In the genomic region with DNA sequence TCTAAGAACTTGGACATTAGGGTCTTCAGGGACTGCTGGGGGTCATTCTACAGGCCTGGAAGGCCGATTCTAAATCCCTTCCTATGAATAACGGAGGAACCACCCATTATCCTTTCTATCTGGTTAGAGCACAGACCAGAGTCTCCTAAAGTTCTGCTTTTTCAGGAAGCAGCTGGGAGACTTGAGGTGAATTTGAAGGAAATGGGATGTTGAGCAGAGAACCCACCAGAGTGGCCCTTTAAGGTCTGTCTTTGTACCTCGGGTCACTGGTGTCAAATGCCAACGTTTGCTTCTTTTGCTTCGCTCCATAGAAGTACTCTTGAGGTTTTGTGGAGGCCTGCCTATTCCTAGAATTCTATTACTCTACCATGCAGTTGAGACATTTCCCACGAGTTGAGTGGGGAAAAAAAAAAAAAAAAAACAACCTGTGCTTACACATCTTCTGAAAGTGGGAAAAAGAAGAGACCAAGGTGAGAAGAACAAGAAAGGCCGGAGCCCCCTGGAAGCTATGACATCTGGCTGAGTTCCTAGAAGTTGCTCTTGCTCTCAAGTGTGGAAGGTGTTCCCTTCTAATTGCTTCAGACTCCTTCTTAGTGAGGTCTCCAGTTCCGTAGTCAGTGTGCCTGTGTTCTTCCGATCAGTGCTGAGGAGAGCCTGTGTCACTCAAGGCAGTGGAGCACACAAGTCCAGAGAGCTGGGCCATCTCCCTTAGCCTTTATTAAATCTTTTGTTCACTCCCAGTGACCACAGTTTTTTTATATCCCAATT, we compare ENCODE assay signal across 8 mouse cellular contexts. TPM values are rescaled to one million over a fixed set of nuclear protein-coding genes. Genes with fewer than 3 reads are reported as not detected.
DNase-seq lines count a peak whose midpoint lies in the region; ATAC-seq and TF ChIP-seq lines count a peak whose summit lies in the region.

No protein-coding gene starts in this region.

- intact Hi-C loops in gastrocnemius, adult 2 months (cut with DNase I): no loop called here

- peak overlapping the region; percentile 94 for H3K27ac ChIP-seq in gastrocnemius, adult 2 months
- peak overlapping the region; percentile 100 for H3K27ac ChIP-seq in forebrain, embryonic 16.5 days (ENCODE audit: low read length)
- peak overlapping the region; percentile 73 for H3K27ac ChIP-seq in liver, embryonic 13.5 days

- peak overlapping the region; percentile 57 for H3K9ac ChIP-seq in forebrain, embryonic 16.5 days (replicated peaks; ENCODE audit: low read depth, low read length)
- no peak overlapping the region for H3K9ac ChIP-seq in liver, embryonic 13.5 days

- H3K27me3 ChIP-seq in E14TG2a.4 (ENCODE audit: insufficient read depth, low read length): no peaks in the 10 kb centered on the region
- no peaks in the 10 kb centered on the region for H3K27me3 ChIP-seq in forebrain, embryonic 16.5 days (replicated peaks; ENCODE audit: control insufficient read depth, insufficient read depth, low read length)
- H3K27me3 ChIP-seq in liver, embryonic 13.5 days: peaks cover 66% of the 10 kb centered on the region

- peak overlapping the region; percentile 70 for H3K4me3 ChIP-seq in gastrocnemius, adult 2 months
- H3K4me3 ChIP-seq in E14TG2a.4 (replicated peaks; ENCODE audit: low read length): peak overlapping the region; percentile 71
- H3K4me3 ChIP-seq in forebrain, embryonic 16.5 days (replicated peaks; ENCODE audit: low read length): peak overlapping the region; percentile 78
- H3K4me3 ChIP-seq in liver, embryonic 13.5 days (replicated peaks): no peak overlapping the region

- no peaks in the 10 kb centered on the region for H3K9me3 ChIP-seq in E14TG2a.4 (ENCODE audit: low read length)
- no peaks in the 10 kb centered on the region for H3K9me3 ChIP-seq in forebrain, embryonic 16.5 days (ENCODE audit: control insufficient read depth, low read length)
- H3K9me3 ChIP-seq in liver, embryonic 13.5 days (replicated peaks): no peaks in the 10 kb centered on the region

- peaks cover 7% of the 10 kb centered on the region; the same call in 1 of the 2 replicates for H3K36me3 ChIP-seq in E14TG2a.4 (ENCODE audit: insufficient read depth, low read length)
- no peaks in the 10 kb centered on the region for H3K36me3 ChIP-seq in forebrain, embryonic 16.5 days (ENCODE audit: control insufficient read depth, insufficient read depth)
- no peaks in the 10 kb centered on the region for H3K36me3 ChIP-seq in liver, embryonic 13.5 days

- H3K4me1 ChIP-seq in E14TG2a.4 (replicated peaks; ENCODE audit: low read depth, low read length): peaks cover 69% of the 10 kb centered on the region
- H3K4me1 ChIP-seq in forebrain, embryonic 16.5 days (replicated peaks; ENCODE audit: control insufficient read depth, insufficient read depth, low read length): peaks cover 38% of the 10 kb centered on the region
- peaks cover 47% of the 10 kb centered on the region for H3K4me1 ChIP-seq in liver, embryonic 13.5 days (replicated peaks)

- WGBS in forebrain, embryonic 16.5 days: 26% methylated on average over 9 of the region's 9 CpGs
- WGBS in liver, embryonic 13.5 days (ENCODE audit: insufficient replicate concordance): 33% methylated on average over 9 of the region's 9 CpGs

- no peak for TF ChIP-seq CTCF in gastrocnemius, adult 2 months (IDR thresholded peaks at IDR 0.05)
- TF ChIP-seq CTCF in E14TG2a.4 (conservative IDR thresholded peaks at IDR 0.05; ENCODE audit: low read length): no peak

- DNase-seq in gastrocnemius, adult 2 months: no peak
- DNase-seq in gastrocnemius, postnatal 4 days (ENCODE audit: low spot score in 2 of 2): no peak
- no peak for DNase-seq in liver, embryonic 13.5 days
- DNase-seq in spleen, postnatal 36 days (ENCODE audit: low spot score in 2 of 2): no peak
- no peak for DNase-seq in c-Kit-positive CD71-positive TER-119-positive erythroid progenitor cells, embryonic 14.5 days (ENCODE audit: low spot score)

- ATAC-seq in forebrain, embryonic 16.5 days: no peak
- ATAC-seq in liver, embryonic 13.5 days (ENCODE audit: low read depth): no peak
- no peak for ATAC-seq in inflammation-experienced regulatory T-cells, adult 6 months

- H3K4me2 ChIP-seq in forebrain, embryonic 16.5 days (ENCODE audit: low read length): peak overlapping the region; percentile 77
- H3K4me2 ChIP-seq in liver, embryonic 13.5 days: peak overlapping the region; percentile 21; the same call in 1 of the 2 replicates

RNA-seq across cellular contexts. Expression of gene Ptms, which starts 0.6 kb away (rescaled TPM):
- total RNA-seq in gastrocnemius, adult 2 months (2021): 10 to 100 TPM; 65.5 to 99.4 TPM
- total RNA-seq in gastrocnemius, postnatal 4 days (2021): 100 to 1,000 TPM; 395 to 409 TPM
- 666 and 701 TPM in 2 replicates for polyA plus RNA-seq in forebrain, embryonic 16.5 days (2015; fragmentation: Nextera tagmentation; extraction: Ambion mirVana)
- 42.3 and 47.6 TPM in 2 replicates for polyA plus RNA-seq in liver, embryonic 13.5 days (2015; fragmentation: Nextera tagmentation; extraction: Ambion mirVana)
- 10 to 100 TPM in 2 of 3 experiments, 1 to 10 TPM in 1; 9.5 to 15.5 (median 12.1) TPM for polyA plus RNA-seq in inflammation-experienced regulatory T-cells, adult 6 months (2017; shearing (Covaris generic))

RNA-seq across cellular contexts. Expression of gene Lag3, which starts 9.0 kb away (rescaled TPM):
- total RNA-seq in gastrocnemius, adult 2 months (2021): under 1 TPM; 0.11 to 0.13 TPM
- total RNA-seq in gastrocnemius, postnatal 4 days (2021): 1 to 10 TPM; 1.1 to 1.2 TPM
- polyA plus RNA-seq in forebrain, embryonic 16.5 days (2015; fragmentation: Nextera tagmentation; extraction: Ambion mirVana): 1.7 and 2.9 TPM in 2 replicates
- 0.14 and 0.18 TPM in 2 replicates for polyA plus RNA-seq in liver, embryonic 13.5 days (2015; fragmentation: Nextera tagmentation; extraction: Ambion mirVana)
- polyA plus RNA-seq in inflammation-experienced regulatory T-cells, adult 6 months (2017; shearing (Covaris generic)): 10 to 100 TPM; 30.8 to 40.1 (median 38.3) TPM

RNA-seq across cellular contexts. Expression of gene Mlf2, which starts 10.7 kb away (rescaled TPM):
- 100 to 1,000 TPM; 202 to 204 TPM for total RNA-seq in gastrocnemius, adult 2 months (2021)
- total RNA-seq in gastrocnemius, postnatal 4 days (2021): 100 to 1,000 TPM; 236 to 238 TPM
- polyA plus RNA-seq in forebrain, embryonic 16.5 days (2015; fragmentation: Nextera tagmentation; extraction: Ambion mirVana): 459 and 463 TPM in 2 replicates
- polyA plus RNA-seq in liver, embryonic 13.5 days (2015; fragmentation: Nextera tagmentation; extraction: Ambion mirVana): 129 and 134 TPM in 2 replicates
- 10 to 100 TPM; 35.6 to 70.5 (median 42.2) TPM for polyA plus RNA-seq in inflammation-experienced regulatory T-cells, adult 6 months (2017; shearing (Covaris generic))

RNA-seq across cellular contexts. Expression of gene Cd4, which starts 32.5 kb away (rescaled TPM):
- not detected for total RNA-seq in gastrocnemius, adult 2 months (2021)
- 1 to 10 TPM; 1.4 to 1.7 TPM for total RNA-seq in gastrocnemius, postnatal 4 days (2021)
- polyA plus RNA-seq in forebrain, embryonic 16.5 days (2015; fragmentation: Nextera tagmentation; extraction: Ambion mirVana): 0.06 and 0.30 TPM in 2 replicates
- polyA plus RNA-seq in liver, embryonic 13.5 days (2015; fragmentation: Nextera tagmentation; extraction: Ambion mirVana): 0.17 TPM in 1 of 2 replicates, not detected in the other
- polyA plus RNA-seq in inflammation-experienced regulatory T-cells, adult 6 months (2017; shearing (Covaris generic)): 100 to 1,000 TPM; 319 to 446 (median 407) TPM

RNA-seq across cellular contexts. Expression of gene Cops7a, which starts 44.8 kb away (rescaled TPM):
- total RNA-seq in gastrocnemius, adult 2 months (2021): 100 to 1,000 TPM; 108 to 115 TPM
- total RNA-seq in gastrocnemius, postnatal 4 days (2021): 10 to 100 TPM; 86.3 to 86.8 TPM
- 94.4 and 96.7 TPM in 2 replicates for polyA plus RNA-seq in forebrain, embryonic 16.5 days (2015; fragmentation: Nextera tagmentation; extraction: Ambion mirVana)
- 67.3 and 77.6 TPM in 2 replicates for polyA plus RNA-seq in liver, embryonic 13.5 days (2015; fragmentation: Nextera tagmentation; extraction: Ambion mirVana)
- 10 to 100 TPM; 36.7 to 65.7 (median 62.6) TPM for polyA plus RNA-seq in inflammation-experienced regulatory T-cells, adult 6 months (2017; shearing (Covaris generic))

Comparison
In these comparisons a context has a peak if more than half of its experiments do, and no peak if none do; other contexts are left out.
1. RNA of gene Ptms, which starts 0.6 kb away (polyA plus RNA-seq): 666 to 701 TPM in forebrain, embryonic 16.5 days; 42.3 to 47.6 TPM in liver, embryonic 13.5 days and 9.5 to 15.5 TPM in inflammation-experienced regulatory T-cells, adult 6 months; every median in the first group is over 10 times any median in the second.
2. Peak in every context shown above with its lines, with median percentiles within 50 percentile points of each other: H3K27ac ChIP-seq.